Mouse (Mus musculus) MEL (cell line): ENCODE measurements around the gene Ssb. TPM values are rescaled to one million over a fixed set of nuclear protein-coding genes. Genes with fewer than 3 reads are reported as not detected.

ENCODE experiments used
- DNase-seq: peaks from one replicate; pipeline ENCODE4 v3.0.0; 2011; ENCODE audit warnings: low read depth, low spot score
- H3K27ac ChIP-seq: 2 replicates; pipeline ENCODE4 v1.5.1; 2012; ENCODE audit warnings: low read depth, mild to moderate bottlenecking, control low read depth, low read length, moderate library complexity; ENCODE audit not compliant: control insufficient read depth
- H3K27me3 ChIP-seq, 2 experiments: fragments of 150-350 bp in 1 of 2; sonication (generic) in 1 of 2; 2 replicates each; pipeline ENCODE4 v1.6.1; 2012; ENCODE audit warnings: low read length in 2 of 2, mild to moderate bottlenecking in 2 of 2, improper control_type of control experiment in 1 of 2, moderate library complexity in 1 of 2; ENCODE audit not compliant: insufficient read depth in 2 of 2, control insufficient read depth in 1 of 2
- H3K36me3 ChIP-seq, 2 experiments: 2 replicates each; pipeline ENCODE4 v1.6.1; 2012 to 2014; ENCODE audit warnings: low read length in 2 of 2, improper control_type of control experiment in 1 of 2, inconsistent platforms in 1 of 2, mild to moderate bottlenecking in 1 of 2; ENCODE audit not compliant: insufficient read depth in 2 of 2, control insufficient read depth in 1 of 2
- H3K4me1 ChIP-seq, 2 experiments: fragments of 150-350 bp in 1 of 2; sonication (generic) in 1 of 2; 2 replicates each; pipeline ENCODE4 v1.6.1; 2012; ENCODE audit warnings: low read length in 2 of 2, improper control_type of control experiment in 1 of 2, mild to moderate bottlenecking in 1 of 2; ENCODE audit not compliant: insufficient read depth in 2 of 2, control insufficient read depth in 1 of 2
- H3K4me3 ChIP-seq, 2 experiments: fragments of 150-350 bp in 1 of 2; sonication (generic) in 1 of 2; 2 replicates each; pipeline ENCODE4 v1.5.1; 2012; ENCODE audit warnings: low read depth in 2 of 2, low read length in 2 of 2, mild to moderate bottlenecking in 2 of 2, moderate library complexity in 2 of 2, control low read depth in 1 of 2, improper control_type of control experiment in 1 of 2; ENCODE audit not compliant: control insufficient read depth in 1 of 2, insufficient read depth in 1 of 2
- H3K79me2 ChIP-seq: 2 replicates; pipeline ENCODE4 v1.6.1; 2012; ENCODE audit warnings: mild to moderate bottlenecking, low read length, moderate library complexity; ENCODE audit not compliant: control insufficient read depth, poor library complexity, insufficient read depth
- H3K9ac ChIP-seq: 2 replicates; pipeline ENCODE4 v1.6.1; 2012; ENCODE audit warnings: low read depth, mild to moderate bottlenecking, control low read depth, low read length, moderate library complexity; ENCODE audit not compliant: control insufficient read depth, poor library complexity, severe bottlenecking
- H3K9me3 ChIP-seq: fragments of 150-350 bp; sonication (generic); replicated peaks from 2 replicates; pipeline ENCODE4 v1.6.1; 2012; ENCODE audit warnings: mild to moderate bottlenecking, low read length, improper control_type of control experiment, moderate library complexity; ENCODE audit not compliant: insufficient read depth
- BHLHE40 ChIP-seq: IDR thresholded peaks from 2 replicates; pipeline ENCODE4 v1.6.1; 2012; ENCODE audit warnings: low read depth, mild to moderate bottlenecking, inconsistent platforms, low read length, improper control_type of control experiment, borderline replicate concordance
- CHD2 ChIP-seq: IDR thresholded peaks from 2 replicates; pipeline ENCODE4 v1.6.1; 2011; ENCODE audit warnings: low read length, improper control_type of control experiment
- E2F4 ChIP-seq: IDR thresholded peaks from 2 replicates; pipeline ENCODE4 v1.6.1; 2011; ENCODE audit warnings: low read depth, low read length, improper control_type of control experiment, borderline replicate concordance
- ELF1 ChIP-seq: IDR thresholded peaks from 2 replicates; pipeline ENCODE4 v1.6.1; 2014; ENCODE audit warnings: low read depth, mild to moderate bottlenecking, inconsistent platforms, low read length, improper control_type of control experiment, moderate library complexity
- EP300 ChIP-seq, 2 experiments: IDR thresholded peaks; 2 replicates each; pipeline ENCODE4 v1.6.1; 2011; ENCODE audit warnings: improper control_type of control experiment in 2 of 2, low read length in 2 of 2, low read depth in 1 of 2, mild to moderate bottlenecking in 1 of 2
- ETS1 ChIP-seq: IDR thresholded peaks from 2 replicates; pipeline ENCODE4 v1.6.1; 2012; ENCODE audit warnings: low read depth, mild to moderate bottlenecking, inconsistent platforms, low read length, improper control_type of control experiment, moderate library complexity
- HCFC1 ChIP-seq: IDR thresholded peaks from 2 replicates; pipeline ENCODE4 v1.6.1; 2012; ENCODE audit warnings: low read depth, mild to moderate bottlenecking, inconsistent platforms, low read length, improper control_type of control experiment, moderate library complexity
- JUND ChIP-seq: IDR thresholded peaks from 2 replicates; pipeline ENCODE4 v1.6.1; 2011; ENCODE audit warnings: low read depth, mild to moderate bottlenecking, improper control_type of control experiment, low read length
- KAT2A ChIP-seq: conservative IDR thresholded peaks from 2 replicates; pipeline ENCODE4 v1.6.1; 2012; ENCODE audit warnings: low read depth, low read length, improper control_type of control experiment, inconsistent platforms
- MAFK ChIP-seq: IDR thresholded peaks from 2 replicates; pipeline ENCODE4 v1.6.1; 2011; ENCODE audit warnings: low read depth, mild to moderate bottlenecking, low read length, improper control_type of control experiment, borderline replicate concordance
- MAX ChIP-seq: IDR thresholded peaks from 2 replicates; pipeline ENCODE4 v1.6.1; 2011; ENCODE audit warnings: low read length, improper control_type of control experiment
- MAZ ChIP-seq: IDR thresholded peaks from 2 replicates; pipeline ENCODE4 v1.6.1; 2012; ENCODE audit warnings: low read depth, mild to moderate bottlenecking, inconsistent platforms, low read length, improper control_type of control experiment
- MEF2A ChIP-seq: IDR thresholded peaks from 2 replicates; pipeline ENCODE4 v1.6.1; 2014; ENCODE audit warnings: low read depth, mild to moderate bottlenecking, inconsistent platforms, low read length, improper control_type of control experiment; ENCODE audit not compliant: poor library complexity, insufficient replicate concordance, severe bottlenecking; ENCODE audit errors: extremely low read depth
- MXI1 ChIP-seq: IDR thresholded peaks from 2 replicates; pipeline ENCODE4 v1.6.1; 2011; ENCODE audit warnings: mild to moderate bottlenecking, low read depth, low read length, improper control_type of control experiment
- MYC ChIP-seq: IDR thresholded peaks from 2 replicates; pipeline ENCODE4 v1.6.1; 2011; ENCODE audit warnings: low read depth, mild to moderate bottlenecking, low read length, improper control_type of control experiment, moderate library complexity
- NELFE ChIP-seq: IDR thresholded peaks from 2 replicates; pipeline ENCODE4 v1.6.1; 2011; ENCODE audit warnings: low read depth, low read length, improper control_type of control experiment
- NRF1 ChIP-seq: IDR thresholded peaks from 2 replicates; pipeline ENCODE4 v1.6.1; 2014; ENCODE audit warnings: low read depth, mild to moderate bottlenecking, inconsistent platforms, low read length, improper control_type of control experiment, moderate library complexity; ENCODE audit not compliant: poor library complexity, insufficient read depth, severe bottlenecking
- POLR2A ChIP-seq, 2 experiments: IDR thresholded peaks; 2 replicates each; pipeline ENCODE4 v1.6.1; 2011 to 2012; ENCODE audit warnings: low read length in 2 of 2, mild to moderate bottlenecking in 2 of 2, control low read depth in 1 of 2, improper control_type of control experiment in 1 of 2, low read depth in 1 of 2, moderate library complexity in 1 of 2; ENCODE audit not compliant: control insufficient read depth in 1 of 2, insufficient read depth in 1 of 2, poor library complexity in 1 of 2
- POLR2AphosphoS2 ChIP-seq: IDR thresholded peaks from 2 replicates; pipeline ENCODE4 v1.6.1; 2011; ENCODE audit warnings: low read length, improper control_type of control experiment
- POLR2AphosphoS5 ChIP-seq: IDR thresholded peaks from 2 replicates; pipeline ENCODE4 v1.6.1; 2012; ENCODE audit warnings: low read depth, borderline replicate concordance, mild to moderate bottlenecking, inconsistent platforms, low read length, moderate library complexity, mixed read lengths
- RAD21 ChIP-seq: IDR thresholded peaks from 2 replicates; pipeline ENCODE4 v1.6.1; 2011; ENCODE audit warnings: mild to moderate bottlenecking, low read depth, low read length, improper control_type of control experiment
- RCOR1 ChIP-seq: IDR thresholded peaks from 2 replicates; pipeline ENCODE4 v1.6.1; 2012; ENCODE audit warnings: low read depth, mild to moderate bottlenecking, inconsistent platforms, low read length, improper control_type of control experiment
- SIN3A ChIP-seq: IDR thresholded peaks from 2 replicates; pipeline ENCODE4 v1.6.1; 2012; ENCODE audit warnings: low read length, improper control_type of control experiment, inconsistent platforms
- TCF12 ChIP-seq: IDR thresholded peaks from 2 replicates; pipeline ENCODE4 v1.6.1; 2014; ENCODE audit warnings: low read depth, mild to moderate bottlenecking, inconsistent platforms, low read length, improper control_type of control experiment, moderate library complexity
- USF1 ChIP-seq: IDR thresholded peaks from 2 replicates; pipeline ENCODE4 v1.6.1; 2014; ENCODE audit warnings: low read depth, mild to moderate bottlenecking, inconsistent platforms, low read length, improper control_type of control experiment, moderate library complexity
- USF2 ChIP-seq, 2 experiments: IDR thresholded peaks; 2 replicates each; pipeline ENCODE4 v1.6.1; 2011 to 2012; ENCODE audit warnings: improper control_type of control experiment in 2 of 2, low read length in 2 of 2, borderline replicate concordance in 1 of 2, inconsistent platforms in 1 of 2, low read depth in 1 of 2, mild to moderate bottlenecking in 1 of 2; ENCODE audit not compliant: insufficient read depth in 1 of 2
- ZKSCAN1 ChIP-seq: IDR thresholded peaks from 2 replicates; pipeline ENCODE4 v1.6.1; 2012; ENCODE audit warnings: low read depth, mild to moderate bottlenecking, inconsistent platforms, low read length, improper control_type of control experiment, moderate library complexity
- ZMIZ1 ChIP-seq: IDR thresholded peaks from 2 replicates; pipeline ENCODE4 v1.6.1; 2012; ENCODE audit warnings: low read depth, mild to moderate bottlenecking, inconsistent platforms, low read length, improper control_type of control experiment, moderate library complexity
- polyA plus RNA-seq, 2 experiments: library from polyadenylated mRNA; stranded (reverse) in 1 of 2; unstranded in 1 of 2; fragments of >175 nt in 1 of 2; fragments of >200 nt in 1 of 2; gene quantifications; 2 replicates each; pipeline versions ENCODE4 v1.2.1 to v1.2.4; 2012; ENCODE audit warnings: low replicate concordance in 2 of 2, low read depth in 1 of 2; ENCODE audit not compliant: insufficient read length in 2 of 2, insufficient read depth in 1 of 2, missing spikeins in 1 of 2
- total RNA-seq: library from RNA; depleted of rRNA; stranded (reverse); fragments of 300-350 nt; gene quantifications from 2 replicates; pipeline ENCODE4 v1.2.3, GENCODE M21; 2012; rRNA removed

Ssb gene
- total RNA-seq, result 219 and 221 TPM in 2 replicates
- polyA plus RNA-seq, result 1,000 to 10,000 TPM in 1 of 2 experiments, 100 to 1,000 TPM in 1; 357 to 1,377 TPM

- peak; percentile 62 for TF ChIP-seq SIN3A
- TF ChIP-seq POLR2A (IDR thresholded peaks at IDR 0.05; ENCODE audit: control insufficient read depth in 1 of 2, insufficient read depth in 1 of 2, low read depth in 1 of 2, low read length in 2 of 2, poor library complexity in 1 of 2), result peak; percentile 84 to 96
- no peak; the same call in none of the 2 replicates for TF ChIP-seq KAT2A
- TF ChIP-seq MAFK, result no peak
- no peak for TF ChIP-seq MEF2A
- TF ChIP-seq MAX, result peak; percentile 75
- TF ChIP-seq USF1, result no peak
- TF ChIP-seq NELFE, result peak; percentile 98
- TF ChIP-seq TCF12, result no peak; the same call in 1 of the 2 replicates
- TF ChIP-seq MAZ, result peak; percentile 70; the same call in 1 of the 2 replicates
- TF ChIP-seq HCFC1, result peak; percentile 81
- TF ChIP-seq MYC, result peak; percentile 86
- TF ChIP-seq ETS1, result 0 out of 2 replicates have a peak, but pooled peaks have one; percentile 8
- 0 out of 2 replicates have a peak, but pooled peaks have one; percentile 7 for TF ChIP-seq MXI1
- peak; percentile 96 for TF ChIP-seq ZMIZ1
- peak; percentile 95 for TF ChIP-seq POLR2AphosphoS2
- TF ChIP-seq POLR2AphosphoS5, result no peak
- peak; percentile 68 for TF ChIP-seq NRF1
- Histone ChIP-seq H3K27ac (peak within 1 kb of the TSS; percentile 89), H3K9ac (peak within 1 kb of the TSS; percentile 98), H3K79me2 (peaks cover 34% of the 10 kb centered on the region), H3K4me1 (peaks cover 6 to 11% of the 10 kb centered on the region in 2 experiments; a peak in 3 of 4 replicates), H3K36me3 (peaks cover 30 to 33% of the 10 kb centered on the region in 2 experiments), H3K4me3 (peak within 1 kb of the TSS; percentile 97 to 99), H3K27me3 (no peaks in the 10 kb centered on the region), H3K9me3 (no peaks in the 10 kb centered on the region)
- peak; percentile 95 for DNase-seq
Measured at GRCm38 (mm10) chr2:69861485-69862091, at the start of gene Ssb. TSS of gene Ssb (plus strand) at chr2:69861562.

DNA sequence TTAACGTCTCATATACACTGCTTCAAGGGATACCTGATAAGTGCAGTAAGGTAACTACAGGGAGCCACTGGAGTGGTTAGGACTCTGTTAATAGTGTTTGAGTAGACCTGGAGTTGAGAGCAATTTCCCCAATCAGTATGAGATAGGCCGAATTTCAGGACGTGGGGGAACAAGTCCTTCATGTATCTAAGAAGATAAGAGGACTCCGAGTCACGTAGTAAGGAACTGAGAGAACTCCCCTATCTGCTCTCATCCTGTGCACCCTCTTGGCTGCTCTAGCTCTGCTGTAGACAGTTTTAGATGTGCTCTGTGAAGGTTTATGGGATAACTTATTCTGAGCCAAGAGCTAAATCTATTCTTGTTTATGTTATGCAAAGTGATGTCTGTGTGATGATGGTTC lies 44.8 kb upstream of the Ssb start:
- Histone ChIP-seq H3K27me3 (no peaks in the 10 kb centered on the region), H3K4me3 (peak overlapping the region; percentile 19 to 50; a peak in 3 of 4 replicates), H3K4me1 (peaks cover 21 to 35% of the 10 kb centered on the region in 2 experiments), H3K9me3 (no peaks in the 10 kb centered on the region), H3K27ac (peak overlapping the region; percentile 61), H3K79me2 (no peaks in the 10 kb centered on the region), H3K36me3 (peaks cover 0 to 33% of the 10 kb centered on the region in 2 experiments; a peak in 2 of 4 replicates), H3K9ac (peak overlapping the region; percentile 33)
- DNase-seq, result peak; percentile 81
- peak; percentile 65 for TF ChIP-seq TCF12
- peak; percentile 76; the same call in 1 of the 2 replicates for TF ChIP-seq RCOR1
- no peak for TF ChIP-seq E2F4
- TF ChIP-seq CHD2, result no peak
- TF ChIP-seq MAZ, result peak; percentile 53; the same call in 1 of the 2 replicates
- TF ChIP-seq RAD21, result no peak
- TF ChIP-seq MXI1, result peak; percentile 60
- no peak for TF ChIP-seq NELFE
- TF ChIP-seq EP300 (IDR thresholded peaks at IDR 0.05; ENCODE audit: low read depth in 1 of 2, low read length in 2 of 2), result peak; percentile 79 to 89
- no peak for TF ChIP-seq ZKSCAN1
- no peak for TF ChIP-seq POLR2AphosphoS5
- TF ChIP-seq JUND, result no peak
- no peak for TF ChIP-seq ELF1
- 0 out of 2 replicates have a peak, but pooled peaks have one; percentile 15 for TF ChIP-seq BHLHE40
- peak; percentile 8; the same call in 1 of the 2 replicates for TF ChIP-seq MAFK
- TF ChIP-seq USF2 (IDR thresholded peaks at IDR 0.05; ENCODE audit: borderline replicate concordance in 1 of 2, insufficient read depth in 1 of 2, low read depth in 1 of 2, low read length in 2 of 2), result no peak
- no peak for TF ChIP-seq USF1
